Mouse (Mus musculus) heart, embryonic 15.5 days (tissue): ENCODE results near the gene Igf2bp2. TPM values are rescaled to one million over a fixed set of nuclear protein-coding genes. Genes with fewer than 3 reads are reported as not detected.
A peak's percentile ranks its signal among the peaks of the same experiment; 100 is the strongest.

Source experiments
- ATAC-seq: fragments of 200-750 bp; cut with Nextera tagmentation; replicated peaks from 2 replicates; pipeline ENCODE4 v1.8.0; 2017; ENCODE audit warnings: low read depth, moderate TSS enrichment; ENCODE audit not compliant: insufficient number of reproducible peaks, insufficient read depth, low FRiP score
- H3K27ac ChIP-seq: fragments of 300-500 bp; sonication (generic); 2 replicates; pipeline ENCODE4 v1.5.1; 2015; ENCODE audit warnings: mild to moderate bottlenecking, inconsistent platforms
- H3K27me3 ChIP-seq: fragments of 300-500 bp; sonication (generic); 2 replicates; pipeline ENCODE4 v1.6.1; 2015; ENCODE audit warnings: inconsistent platforms
- H3K36me3 ChIP-seq: fragments of 300-500 bp; sonication (generic); 2 replicates; pipeline ENCODE4 v1.6.1; 2015; ENCODE audit warnings: mild to moderate bottlenecking, inconsistent platforms
- H3K4me1 ChIP-seq: fragments of 300-500 bp; sonication (generic); replicated peaks from 2 replicates; pipeline ENCODE4 v1.6.1; 2015; ENCODE audit warnings: inconsistent platforms
- H3K4me2 ChIP-seq: fragments of 300-500 bp; sonication (generic); 2 replicates; pipeline ENCODE4 v1.6.1; 2015; ENCODE audit warnings: inconsistent platforms, mild to moderate bottlenecking, moderate library complexity
- H3K4me3 ChIP-seq: fragments of 300-500 bp; sonication (generic); 2 replicates; pipeline ENCODE4 v1.5.1; 2015; ENCODE audit warnings: mild to moderate bottlenecking, inconsistent platforms
- H3K9ac ChIP-seq: fragments of 300-500 bp; sonication (generic); 2 replicates; pipeline ENCODE4 v1.6.1; 2015; ENCODE audit warnings: mild to moderate bottlenecking, inconsistent platforms
- H3K9me3 ChIP-seq: fragments of 300-500 bp; sonication (generic); replicated peaks from 2 replicates; pipeline ENCODE4 v1.6.1; 2016; ENCODE audit warnings: inconsistent platforms
- WGBS: fragments of 180-500 bp; shearing (Covaris S2); methylation state at CpG from one replicate; pipeline ENCODE4 v1.1.7; 2015; ENCODE audit warnings: mixed read lengths; 5-methylcytosine and 5-hydroxymethylcytosine counted together
- polyA plus RNA-seq: library from polyadenylated mRNA; unstranded; fragments of >200 nt; fragmentation: Nextera tagmentation; extraction: Ambion mirVana; gene quantifications from 2 replicates; pipeline ENCODE4 v1.2.1, GENCODE M21; 2015

The Igf2bp2 gene
- polyA plus RNA-seq: 34.5 and 43.1 TPM in 2 replicates

DNA sequence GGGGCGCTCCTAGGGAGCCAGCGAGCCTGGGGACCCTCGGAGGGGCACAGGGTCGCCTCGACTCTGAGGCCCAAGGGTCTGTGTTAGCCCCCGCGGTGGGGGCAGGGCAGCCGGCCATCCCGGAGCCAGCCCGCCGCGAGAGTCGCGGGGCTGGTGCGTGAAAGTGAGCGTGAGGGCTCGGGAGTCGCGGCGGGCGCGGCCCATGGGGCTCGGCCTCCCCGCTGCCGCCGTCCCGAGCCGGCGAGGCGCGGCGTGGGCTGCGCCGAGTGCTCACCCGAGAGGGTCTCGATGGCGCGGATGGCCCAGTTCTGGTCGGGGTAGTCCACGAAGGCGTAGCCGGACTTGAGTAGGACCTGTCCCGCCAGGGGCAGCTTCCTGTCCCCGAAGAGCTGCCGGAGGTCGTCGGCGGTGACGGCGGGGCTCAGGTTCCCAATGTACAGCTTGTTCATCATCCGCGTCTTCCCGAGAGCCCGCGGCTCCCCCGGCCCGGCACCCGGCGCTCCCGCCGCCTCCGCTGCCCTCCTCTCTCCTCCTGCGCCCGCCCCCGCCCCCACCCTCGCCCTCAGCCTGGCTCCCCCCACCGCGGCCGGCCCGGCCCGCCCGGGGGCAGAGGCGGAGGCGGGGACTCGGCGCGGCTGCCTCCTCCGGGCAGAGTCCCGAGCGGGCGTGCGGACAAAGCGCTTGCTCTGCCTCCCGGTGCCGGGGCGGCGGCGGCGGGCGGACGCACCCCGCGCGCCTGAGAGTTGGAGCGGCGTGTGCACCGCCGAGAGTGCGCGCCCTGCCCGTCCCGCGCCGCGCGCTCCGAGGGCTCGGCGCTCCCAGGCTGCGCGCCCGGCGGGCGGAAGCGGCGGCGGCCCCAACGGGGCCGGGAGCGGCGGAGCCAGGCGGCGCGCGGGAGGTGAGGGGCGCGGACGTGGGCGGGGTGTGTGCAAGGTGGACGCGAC is at the start of gene Igf2bp2:
Gene Igf2bp2 (minus strand): TSS at position 788 of the 944 bp plus-strand sequence.
- peak within 1 kb of the TSS; percentile 97 for H3K4me3 ChIP-seq
- H3K4me2 ChIP-seq: peak within 1 kb of the TSS; percentile 90
- WGBS: under 1% methylated on average over 99 of the region's 131 CpGs
- H3K27ac ChIP-seq: peak within 1 kb of the TSS; percentile 93
- no peaks in the 10 kb centered on the region for H3K9me3 ChIP-seq
- no peaks in the 10 kb centered on the region for H3K36me3 ChIP-seq
- H3K4me1 ChIP-seq: peaks cover 16% of the 10 kb centered on the region
- peak within 1 kb of the TSS; percentile 97 for H3K9ac ChIP-seq
- no peaks in the 10 kb centered on the region for H3K27me3 ChIP-seq
- peak; percentile 88 for ATAC-seq

DNA sequence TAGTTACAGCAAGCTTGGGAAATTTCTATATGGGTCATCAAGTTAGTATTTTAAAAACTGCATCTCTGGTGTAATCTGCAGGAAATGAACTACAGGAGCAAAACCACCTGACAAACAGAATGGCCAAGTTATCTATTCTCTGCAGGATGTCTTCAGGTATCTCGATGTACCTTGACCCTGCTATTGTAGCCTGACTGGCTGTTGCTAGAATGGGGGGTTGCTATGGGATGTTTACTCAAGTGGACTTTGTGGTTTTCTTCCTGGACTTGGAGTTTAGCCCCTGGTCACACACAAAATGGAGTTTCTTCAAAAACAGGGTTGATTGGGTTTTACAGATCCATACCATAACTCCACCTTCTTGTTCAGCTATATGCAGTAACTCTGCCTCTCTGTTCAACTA is 40.4 kb upstream of the Igf2bp2 start:
- no peaks in the 10 kb centered on the region; the same call in 1 of the 2 replicates for H3K9me3 ChIP-seq
- no peak overlapping the region for H3K4me3 ChIP-seq
- H3K27ac ChIP-seq: no peak overlapping the region
- H3K9ac ChIP-seq: no peak overlapping the region
- H3K4me1 ChIP-seq: no peaks in the 10 kb centered on the region
- no peaks in the 10 kb centered on the region for H3K36me3 ChIP-seq
- no peak for ATAC-seq
- 95% methylated on average over 1 of the region's 1 CpGs for WGBS
- no peaks in the 10 kb centered on the region for H3K27me3 ChIP-seq
- no peak overlapping the region for H3K4me2 ChIP-seq

- H3K4me3 ChIP-seq: no peak overlapping the region
- H3K27ac ChIP-seq: no peak overlapping the region
- no peak overlapping the region for H3K4me2 ChIP-seq
- ATAC-seq: no peak
- no peak overlapping the region for H3K9ac ChIP-seq
- H3K4me1 ChIP-seq: no peaks in the 10 kb centered on the region
- no peaks in the 10 kb centered on the region for H3K27me3 ChIP-seq
- no peaks in the 10 kb centered on the region for H3K36me3 ChIP-seq
- 36% methylated on average over 3 of the region's 3 CpGs for WGBS
- no peaks in the 10 kb centered on the region; the same call in 1 of the 2 replicates for H3K9me3 ChIP-seq
These were observed 38.8 kb upstream of the Igf2bp2 start for GRCm38 (mm10) chr16:22201858-22202257.

DNA sequence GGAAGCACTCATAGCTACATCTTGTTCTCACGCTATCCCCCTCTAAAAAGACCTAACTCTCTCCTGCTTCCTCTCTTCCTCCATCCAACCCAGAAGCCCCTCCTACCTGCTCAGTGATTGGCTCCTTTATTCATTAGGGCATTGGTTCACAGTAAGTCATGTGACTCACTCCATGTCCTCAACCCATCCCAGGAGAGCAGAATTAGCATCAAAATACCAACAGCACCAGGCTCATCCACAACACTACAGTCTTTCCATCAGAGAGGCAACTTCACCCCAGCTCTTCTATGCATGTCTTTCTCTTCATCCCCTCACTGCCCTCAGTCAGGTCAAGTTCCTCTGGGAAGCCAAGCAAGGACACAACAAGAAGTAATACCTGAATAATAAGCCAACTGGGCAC is 37.4 kb upstream of the Igf2bp2 start:
- H3K9ac ChIP-seq: no peak overlapping the region
- ATAC-seq: no peak
- no peaks in the 10 kb centered on the region for H3K9me3 ChIP-seq
- no peaks in the 10 kb centered on the region for H3K4me1 ChIP-seq
- H3K27ac ChIP-seq: no peak overlapping the region
- no peaks in the 10 kb centered on the region for H3K27me3 ChIP-seq
- H3K4me3 ChIP-seq: no peak overlapping the region
- H3K4me2 ChIP-seq: no peak overlapping the region
- no peaks in the 10 kb centered on the region for H3K36me3 ChIP-seq
- 71% methylated on average over 1 of the region's 1 CpGs for WGBS

DNA sequence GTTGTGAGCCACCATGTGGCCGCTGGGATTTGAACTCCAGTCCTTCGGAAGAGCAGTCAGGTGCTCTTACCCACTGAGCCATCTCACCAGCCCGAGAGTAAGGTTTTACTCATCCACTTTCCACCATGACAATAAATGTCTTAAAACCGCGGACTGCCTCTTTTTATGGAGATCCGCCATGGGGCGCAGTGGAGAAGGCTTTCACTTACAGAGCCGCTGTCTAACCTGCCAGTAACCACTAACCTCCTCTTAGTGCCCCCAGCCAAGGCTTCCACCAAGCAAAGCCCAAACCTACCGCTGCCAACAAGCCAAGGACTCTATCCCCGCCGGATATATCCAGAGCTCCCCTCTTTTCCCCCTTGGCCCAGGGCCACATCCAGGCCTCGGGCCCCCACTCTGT is 24.3 kb upstream of the Igf2bp2 start:
- no peaks in the 10 kb centered on the region for H3K36me3 ChIP-seq
- no peaks in the 10 kb centered on the region for H3K9me3 ChIP-seq
- H3K9ac ChIP-seq: no peak overlapping the region
- no peaks in the 10 kb centered on the region for H3K27me3 ChIP-seq
- H3K4me3 ChIP-seq: no peak overlapping the region
- 68% methylated on average over 12 of the region's 12 CpGs for WGBS
- no peaks in the 10 kb centered on the region for H3K4me1 ChIP-seq
- no peak for ATAC-seq
- H3K4me2 ChIP-seq: no peak overlapping the region
- H3K27ac ChIP-seq: no peak overlapping the region

DNA sequence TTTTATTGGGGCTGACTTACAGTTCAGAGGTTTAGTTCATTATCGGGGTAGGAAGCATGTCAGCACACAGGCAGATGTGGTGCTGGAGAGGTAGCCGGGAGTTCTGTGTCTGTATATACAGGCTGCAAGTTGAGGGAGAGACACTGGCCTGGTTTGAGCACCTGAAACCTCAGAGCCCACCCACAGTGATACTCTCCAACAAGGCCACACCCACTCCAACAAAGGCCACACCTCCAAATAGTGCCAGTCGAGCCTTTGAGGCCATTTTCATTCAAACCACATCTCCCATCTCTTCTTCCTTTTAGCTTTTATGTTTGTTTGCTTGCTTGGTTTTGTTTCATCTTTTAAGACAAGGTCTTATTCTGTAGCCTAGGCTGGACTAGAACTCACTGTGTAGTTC is 22.3 kb upstream of the Igf2bp2 start:
- no peak overlapping the region for H3K4me2 ChIP-seq
- no peaks in the 10 kb centered on the region for H3K27me3 ChIP-seq
- no peak for ATAC-seq
- WGBS: 84% methylated on average over 3 of the region's 3 CpGs
- H3K4me3 ChIP-seq: no peak overlapping the region
- H3K4me1 ChIP-seq: no peaks in the 10 kb centered on the region
- no peak overlapping the region for H3K9ac ChIP-seq
- no peaks in the 10 kb centered on the region for H3K9me3 ChIP-seq
- H3K27ac ChIP-seq: no peak overlapping the region
- no peaks in the 10 kb centered on the region for H3K36me3 ChIP-seq

GRCm38 (mm10) chr16:22184113-22184512 is 21.0 kb upstream of the Igf2bp2 start:
- Histone ChIP-seq H3K4me3 (no peak overlapping the region), H3K4me2 (no peak overlapping the region), H3K9me3 (no peaks in the 10 kb centered on the region), H3K36me3 (no peaks in the 10 kb centered on the region), H3K27ac (no peak overlapping the region), H3K27me3 (no peaks in the 10 kb centered on the region), H3K4me1 (no peaks in the 10 kb centered on the region), H3K9ac (no peak overlapping the region)
- WGBS: 95% methylated on average over 5 of the region's 5 CpGs
- no peak for ATAC-seq

GRCm38 (mm10) chr16:22182286-22182685 is 19.2 kb upstream of the Igf2bp2 start:
- 83% methylated on average over 4 of the region's 4 CpGs for WGBS
- H3K4me2 ChIP-seq: no peak overlapping the region
- no peaks in the 10 kb centered on the region for H3K36me3 ChIP-seq
- H3K4me1 ChIP-seq: no peaks in the 10 kb centered on the region
- H3K27me3 ChIP-seq: no peaks in the 10 kb centered on the region
- no peak overlapping the region for H3K27ac ChIP-seq
- ATAC-seq: no peak
- H3K4me3 ChIP-seq: no peak overlapping the region
- no peak overlapping the region for H3K9ac ChIP-seq
- no peaks in the 10 kb centered on the region for H3K9me3 ChIP-seq

DNA sequence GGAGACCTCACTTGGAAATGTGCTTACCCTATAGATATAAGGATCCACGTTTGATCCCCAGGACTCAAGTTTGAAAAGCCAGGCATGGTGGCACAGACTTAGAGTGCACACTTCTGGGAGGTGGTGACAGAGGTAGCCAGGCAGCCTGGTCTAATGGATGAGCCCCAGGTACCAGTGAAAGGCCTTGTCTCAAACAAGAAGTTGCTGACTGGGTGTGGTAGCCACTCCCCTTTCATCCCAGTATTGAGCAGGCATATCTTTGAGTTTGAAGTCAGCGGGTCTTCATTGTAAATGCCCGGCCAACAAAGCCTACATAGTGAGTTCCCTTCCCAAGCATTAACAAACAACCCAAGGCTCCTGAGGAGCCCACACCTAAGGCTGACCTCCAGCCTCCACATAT is 15.7 kb upstream of the Igf2bp2 start:
- H3K27me3 ChIP-seq: no peaks in the 10 kb centered on the region
- no peak for ATAC-seq
- no peaks in the 10 kb centered on the region for H3K36me3 ChIP-seq
- WGBS: 70% methylated on average over 3 of the region's 3 CpGs
- no peak overlapping the region for H3K4me3 ChIP-seq
- H3K27ac ChIP-seq: no peak overlapping the region
- H3K9me3 ChIP-seq: no peaks in the 10 kb centered on the region; the same call in 1 of the 2 replicates
- no peak overlapping the region for H3K9ac ChIP-seq
- no peaks in the 10 kb centered on the region for H3K4me1 ChIP-seq
- no peak overlapping the region for H3K4me2 ChIP-seq

DNA sequence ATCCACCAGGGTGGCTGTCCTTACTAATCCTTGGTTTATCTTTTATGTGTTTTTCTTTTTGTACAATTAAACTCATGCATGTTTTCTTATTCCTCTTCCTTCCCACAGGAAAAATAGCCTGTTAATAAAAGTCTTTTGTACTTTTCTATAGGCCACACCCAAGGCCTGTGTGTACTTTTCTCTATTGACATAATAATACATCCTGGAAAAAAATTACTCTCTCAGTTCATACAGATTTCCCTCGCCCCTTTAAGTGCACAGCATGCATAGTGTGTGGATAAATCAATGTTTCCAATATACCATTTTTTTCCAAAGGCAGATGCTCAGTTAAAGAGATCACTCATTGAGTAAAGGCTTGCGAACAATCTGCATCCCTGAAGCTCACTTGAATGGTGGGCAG is 14.9 kb upstream of the Igf2bp2 start:
- Histone ChIP-seq H3K4me1 (no peaks in the 10 kb centered on the region), H3K4me3 (no peak overlapping the region), H3K4me2 (no peak overlapping the region), H3K27ac (no peak overlapping the region), H3K9ac (no peak overlapping the region), H3K9me3 (no peaks in the 10 kb centered on the region; the same call in 1 of the 2 replicates), H3K36me3 (no peaks in the 10 kb centered on the region), H3K27me3 (no peaks in the 10 kb centered on the region)
- no peak for ATAC-seq
- 76% methylated on average over 2 of the region's 2 CpGs for WGBS

- Histone ChIP-seq H3K4me3 (no peak overlapping the region), H3K36me3 (no peaks in the 10 kb centered on the region), H3K27ac (peak overlapping the region; percentile 22; the same call in 1 of the 2 replicates), H3K4me2 (peak overlapping the region; percentile 9), H3K27me3 (no peaks in the 10 kb centered on the region), H3K9me3 (no peaks in the 10 kb centered on the region), H3K4me1 (peaks cover 15% of the 10 kb centered on the region), H3K9ac (no peak overlapping the region)
- ATAC-seq: peak; percentile 39; the same call in 1 of the 2 replicates
- 62% methylated on average over 8 of the region's 8 CpGs for WGBS
These were observed 5.6 kb upstream of the Igf2bp2 start for GRCm38 (mm10) chr16:22168731-22169130.

DNA sequence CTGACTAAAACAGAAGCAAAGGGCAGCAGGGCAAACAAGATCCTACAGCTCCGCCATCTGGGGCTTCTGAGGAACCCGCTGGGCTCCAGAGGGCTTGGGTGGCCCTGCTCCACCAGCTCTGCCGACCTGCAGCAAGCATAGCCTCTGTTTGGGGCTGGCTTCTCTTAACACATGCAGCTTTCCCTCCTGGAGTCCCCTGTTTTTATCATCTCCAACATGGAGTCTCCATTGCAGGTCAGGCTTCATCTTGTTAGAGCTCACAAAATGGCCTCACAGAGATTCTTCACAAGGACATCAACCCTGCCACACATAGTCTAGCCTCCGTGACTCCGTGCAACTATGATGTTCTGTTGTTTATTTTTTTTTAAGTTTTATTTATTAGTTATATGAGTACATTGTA is 2.5 kb upstream of the Igf2bp2 start:
- no peaks in the 10 kb centered on the region for H3K9me3 ChIP-seq
- no peak overlapping the region for H3K9ac ChIP-seq
- H3K27ac ChIP-seq: no peak overlapping the region
- ATAC-seq: no peak
- 81% methylated on average over 5 of the region's 5 CpGs for WGBS
- H3K4me2 ChIP-seq: no peak overlapping the region
- H3K4me3 ChIP-seq: no peak overlapping the region
- peaks cover 15% of the 10 kb centered on the region for H3K4me1 ChIP-seq
- no peaks in the 10 kb centered on the region for H3K36me3 ChIP-seq
- H3K27me3 ChIP-seq: no peaks in the 10 kb centered on the region
